Mouse (Mus musculus) ovary, adult 18-20 months (tissue): ENCODE data around the gene Lhx2.

Experiments used
- DNase-seq: peaks from one replicate; pipeline ENCODE4 v3.0.0; 2022; ENCODE audit warnings: low spot score, mixed read lengths

The Lhx2 gene

DNA sequence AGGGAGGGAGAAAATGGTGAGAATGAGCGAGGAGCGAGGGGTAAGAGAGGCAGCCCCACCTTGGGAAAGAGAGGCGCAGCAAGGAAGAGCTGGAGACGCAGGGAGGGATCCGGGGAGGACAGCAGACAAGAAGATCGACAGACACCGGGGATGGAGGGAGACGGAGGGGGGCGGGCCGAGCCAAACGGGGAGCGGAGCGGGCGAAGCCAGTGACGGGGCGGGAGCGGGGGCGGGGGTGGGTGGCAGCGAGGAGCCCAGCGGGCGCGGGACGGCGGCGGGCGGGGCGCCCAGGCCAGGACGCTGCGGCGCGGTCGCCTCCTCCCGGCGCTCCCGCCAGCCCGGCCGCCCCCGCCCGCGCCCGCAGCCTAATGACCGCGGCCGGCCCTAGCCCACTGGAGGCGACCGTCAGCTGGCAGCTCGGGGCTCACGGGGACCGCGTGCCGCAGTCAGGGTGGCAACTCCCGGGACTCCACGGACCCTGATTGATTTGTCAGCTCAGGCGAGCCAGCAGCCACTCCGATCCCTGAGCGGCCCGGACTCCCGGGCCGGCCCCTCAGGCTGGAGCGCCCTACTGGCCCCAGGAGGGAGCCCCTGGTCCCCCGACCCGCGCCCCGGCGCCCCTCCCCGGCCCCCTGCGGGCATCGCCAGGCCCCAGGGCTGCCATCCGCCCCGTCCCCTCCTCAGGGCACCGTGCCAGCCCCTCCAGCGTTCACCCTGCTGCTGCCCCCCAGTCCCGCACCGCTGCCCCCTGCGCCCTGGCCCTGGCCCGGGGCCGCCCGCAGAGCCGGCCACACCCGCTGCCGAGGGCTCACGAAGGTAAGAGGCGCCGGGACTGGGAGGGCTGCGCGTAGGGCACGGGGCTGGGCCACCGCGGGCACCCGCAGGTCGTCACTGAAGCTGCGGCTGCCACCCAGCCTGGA lies at the start of gene Lhx2:
Gene Lhx2 (plus strand): TSS at position 292 of the 920 bp plus-strand sequence.
- no peak for DNase-seq

DNA sequence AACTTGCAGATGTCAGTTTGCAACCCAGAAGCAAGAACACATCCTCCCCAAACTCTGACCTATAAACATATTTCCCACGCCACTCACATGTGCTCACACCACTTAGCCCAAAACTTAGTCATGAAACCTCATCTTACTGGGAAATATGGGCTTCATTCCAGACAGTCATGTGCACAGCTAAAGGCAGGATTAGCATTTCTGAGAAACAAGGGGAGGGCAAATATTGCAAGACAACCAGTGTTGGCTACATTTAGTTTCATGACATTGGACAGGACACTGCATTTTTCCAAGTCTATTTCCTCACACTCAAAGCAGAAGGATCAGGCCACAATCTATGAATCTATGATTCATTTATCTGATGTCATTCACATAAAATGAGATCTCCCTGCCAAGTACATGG lies 47.6 kb upstream of the Lhx2 start:
- no peak for DNase-seq

DNA sequence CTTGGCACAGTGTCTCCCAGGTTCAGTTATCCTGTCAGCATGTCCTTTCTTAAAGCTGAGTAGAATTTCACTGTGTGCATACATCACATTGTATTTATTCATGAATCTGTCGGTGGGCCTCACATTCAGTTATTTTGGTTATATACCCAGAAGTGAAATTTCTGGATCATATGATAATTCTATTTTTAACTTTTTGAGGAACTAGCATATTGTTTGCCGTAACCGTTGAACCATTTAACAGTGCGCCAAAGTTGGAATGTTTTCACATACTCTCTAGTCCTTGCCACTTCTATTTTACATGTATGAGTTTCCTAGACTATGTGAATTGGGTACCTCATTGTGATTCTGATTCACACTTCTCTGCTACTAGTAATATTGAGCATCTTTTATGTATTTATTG lies 43.1 kb upstream of the Lhx2 start:
- DNase-seq, result no peak

DNA sequence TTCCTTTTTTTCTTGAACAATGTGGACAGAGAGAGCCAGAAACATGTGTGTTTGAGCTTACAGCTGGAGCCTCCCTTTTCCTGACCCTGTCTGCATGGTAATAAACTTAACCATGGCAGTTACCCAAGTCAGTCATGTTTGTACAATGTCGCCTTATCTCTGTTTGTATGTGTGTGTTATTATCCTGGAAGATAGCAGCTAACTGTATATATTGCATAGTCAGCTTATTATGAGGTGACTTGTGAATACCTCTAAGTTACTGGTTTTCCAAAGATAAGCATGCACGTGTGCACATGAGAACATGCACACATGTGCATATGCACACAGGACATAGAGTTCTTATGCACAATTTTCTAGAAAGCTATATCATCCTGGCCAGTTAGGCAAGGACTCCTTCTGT lies 38.1 kb upstream of the Lhx2 start:
- no peak for DNase-seq

DNA sequence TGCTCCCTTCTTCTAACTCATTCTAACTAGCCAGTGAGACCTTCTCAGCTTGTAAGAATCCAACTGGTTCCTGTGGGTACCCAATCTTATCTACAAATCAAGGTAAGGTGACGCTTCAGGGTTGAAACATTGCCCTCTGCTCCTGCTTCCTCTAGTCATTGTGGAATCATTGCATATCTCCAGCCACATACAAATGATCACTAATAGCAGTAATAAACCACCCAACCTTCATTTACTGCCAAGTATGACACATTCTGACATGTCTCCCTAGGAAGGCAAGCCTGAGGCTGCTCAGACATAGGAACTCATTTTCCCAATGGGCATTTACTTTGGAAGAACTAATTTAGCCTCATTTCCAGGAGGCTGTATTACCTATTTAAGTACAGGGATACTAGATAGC lies 33.9 kb upstream of the Lhx2 start:
- DNase-seq, result no peak

DNA sequence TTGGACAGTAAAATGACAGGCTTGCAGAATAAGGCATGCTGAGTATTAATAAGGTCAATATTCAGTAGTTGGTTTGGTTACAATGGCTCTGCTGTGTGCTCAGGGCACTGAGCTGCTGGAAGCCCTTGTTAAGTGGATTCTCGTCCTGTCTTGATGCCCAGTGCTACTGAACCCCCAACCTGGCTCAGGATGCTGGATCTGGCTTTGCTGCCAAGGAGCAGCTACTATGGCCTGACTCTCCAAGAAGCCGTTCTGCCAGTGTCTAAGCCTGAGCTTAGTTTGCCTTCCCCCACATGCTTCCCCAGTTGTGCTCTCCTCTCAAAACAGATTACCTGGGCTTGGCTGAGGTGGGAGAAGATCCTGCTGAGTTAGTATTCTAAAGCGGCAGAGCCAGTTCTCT lies 26.2 kb upstream of the Lhx2 start:
- DNase-seq, result no peak

DNA sequence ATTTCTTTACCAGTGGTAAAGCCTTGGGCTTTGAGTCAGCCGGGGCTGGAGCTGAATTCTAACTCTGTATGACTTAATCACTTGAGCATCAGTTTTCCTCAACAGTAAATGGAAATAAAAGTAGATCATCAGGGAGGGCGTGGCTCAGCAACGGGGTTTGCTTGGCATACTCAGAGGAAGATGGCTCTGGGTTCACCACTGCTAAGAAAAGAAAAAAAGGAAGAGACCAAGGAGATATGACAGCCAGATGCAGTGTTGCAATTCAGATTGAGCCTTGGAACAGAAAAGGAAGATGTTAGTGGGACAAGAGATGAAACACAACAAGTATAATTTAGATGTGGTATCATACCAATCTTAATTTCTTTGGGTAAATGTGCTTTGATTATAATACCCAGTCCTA lies 25.7 kb upstream of the Lhx2 start:
- no peak for DNase-seq

DNA sequence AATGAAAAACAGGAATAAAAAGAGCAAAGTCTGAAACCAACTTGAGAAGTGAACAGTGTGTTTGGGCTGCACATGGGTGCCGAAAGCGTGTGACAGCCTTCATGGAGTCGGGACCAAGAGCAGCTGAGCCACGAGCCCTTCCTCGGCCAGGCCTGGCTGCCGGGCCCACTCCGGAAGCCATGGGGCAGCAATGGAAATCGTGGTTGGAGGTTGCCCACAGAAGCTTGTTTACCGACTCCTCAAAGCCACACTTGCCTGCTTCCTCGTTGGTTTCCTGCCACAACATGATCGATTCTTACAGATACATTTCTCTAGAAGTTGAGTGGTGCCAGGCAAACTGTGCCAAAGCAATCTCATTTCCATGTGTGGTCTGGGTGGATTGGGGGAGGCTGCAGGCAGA lies 20.0 kb upstream of the Lhx2 start:
- no peak for DNase-seq

DNA sequence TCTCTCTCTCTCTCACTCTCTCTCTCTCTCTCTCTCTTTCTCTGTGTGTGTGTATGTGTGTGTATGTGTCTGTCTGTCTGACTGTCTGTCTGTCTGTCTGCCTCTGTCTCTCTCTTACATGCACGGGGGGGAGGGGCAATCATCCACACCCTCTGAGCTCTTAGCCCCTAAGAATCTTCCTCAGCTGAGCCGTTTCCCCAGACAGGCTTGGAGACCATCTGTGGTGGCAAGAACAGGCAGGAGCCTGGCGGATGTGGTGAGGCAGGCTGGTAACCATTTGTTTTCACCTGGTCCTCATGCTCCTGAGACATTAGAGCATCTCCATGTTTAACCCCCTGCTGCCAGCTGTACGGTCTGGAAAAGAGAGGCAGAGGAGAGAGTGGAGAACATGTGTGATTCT lies 18.2 kb upstream of the Lhx2 start:
- DNase-seq, result no peak

DNA sequence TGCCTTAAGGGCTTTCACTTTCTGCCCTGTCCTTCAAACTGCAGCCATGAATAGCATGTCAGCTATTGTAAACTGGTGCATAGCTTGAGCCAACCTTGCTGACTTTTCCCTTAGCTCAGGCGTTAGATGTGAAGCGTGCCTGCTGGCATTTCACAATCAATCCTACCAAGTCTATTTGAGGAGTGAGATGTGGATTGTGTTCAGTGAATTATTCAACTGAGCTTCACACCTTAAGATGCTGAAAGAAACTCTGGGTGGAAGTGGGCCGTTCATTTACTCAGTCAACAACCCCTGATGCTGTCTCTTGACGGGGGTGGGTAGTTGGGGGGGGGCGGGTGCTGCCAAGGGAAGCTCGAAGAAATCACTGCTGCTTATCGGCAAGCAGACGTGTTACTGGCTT lies 15.7 kb upstream of the Lhx2 start:
- DNase-seq, result no peak

DNA sequence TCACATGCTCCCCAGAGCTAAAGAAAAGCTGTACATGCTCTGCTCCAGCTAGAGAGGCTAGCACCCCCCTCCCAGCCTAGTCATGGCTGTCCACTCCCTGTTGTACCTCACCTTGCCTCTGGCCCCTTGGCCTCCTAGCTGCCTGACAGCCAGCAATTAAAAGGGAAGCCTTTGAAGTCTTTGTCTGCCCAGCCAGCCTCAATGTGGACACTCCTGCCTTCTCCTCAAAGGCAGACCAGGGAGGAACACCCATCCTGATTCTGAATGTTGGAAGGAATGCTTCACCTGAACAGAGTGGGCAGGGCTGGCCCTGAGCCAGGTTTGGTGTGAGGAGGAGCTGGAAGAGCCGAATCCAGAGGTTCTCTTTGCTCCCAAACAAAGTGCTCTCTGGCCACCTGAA lies 12.4 kb upstream of the Lhx2 start:
- no peak for DNase-seq

DNA sequence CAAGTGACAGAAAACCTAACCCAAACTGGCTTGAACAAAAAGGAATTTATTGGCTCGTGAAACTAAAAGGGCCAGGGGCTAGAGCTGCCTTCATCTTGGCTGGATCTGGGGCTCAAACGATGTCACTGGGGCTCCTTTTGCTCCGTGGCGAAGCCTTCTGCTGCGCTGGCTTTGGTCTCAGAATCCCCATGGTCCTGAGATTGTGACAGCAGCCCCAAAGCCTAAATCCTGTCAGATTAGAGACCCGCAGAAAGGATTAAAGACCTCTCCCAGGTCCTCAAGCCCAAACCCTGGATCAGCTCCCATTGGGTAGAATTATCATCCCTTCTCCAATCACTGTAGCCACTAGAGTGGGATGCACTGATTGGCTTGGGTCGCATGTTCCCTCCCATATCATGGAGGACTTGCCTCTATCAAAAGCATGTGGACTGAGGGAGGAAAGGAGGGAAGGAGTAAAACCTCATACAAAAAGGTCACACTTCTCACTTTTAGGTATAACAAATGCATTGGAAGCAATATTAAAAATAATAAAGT lies 5.4 kb upstream of the Lhx2 start:
- DNase-seq, result no peak

DNA sequence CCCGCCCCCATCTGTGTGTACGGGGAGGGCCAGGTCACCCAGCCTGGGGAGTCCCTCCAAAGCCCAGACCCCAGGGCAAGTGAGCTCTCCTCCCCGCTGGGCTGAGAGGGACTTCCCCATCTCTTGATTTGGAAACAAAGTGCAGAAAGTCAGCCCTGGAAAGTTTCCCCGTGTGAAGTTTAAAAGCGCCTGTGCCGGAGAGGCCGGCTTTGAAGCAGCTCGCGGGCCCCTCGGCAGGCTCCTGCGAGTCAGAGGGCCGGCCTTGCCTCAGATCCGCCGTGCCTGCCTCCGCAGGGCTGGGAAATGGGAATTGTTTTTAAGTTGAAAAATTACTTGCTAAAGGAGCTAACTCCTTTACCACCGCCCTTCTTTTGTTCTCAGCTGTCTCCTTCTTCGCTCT lies 2.5 kb upstream of the Lhx2 start:
- DNase-seq, result no peak

DNA sequence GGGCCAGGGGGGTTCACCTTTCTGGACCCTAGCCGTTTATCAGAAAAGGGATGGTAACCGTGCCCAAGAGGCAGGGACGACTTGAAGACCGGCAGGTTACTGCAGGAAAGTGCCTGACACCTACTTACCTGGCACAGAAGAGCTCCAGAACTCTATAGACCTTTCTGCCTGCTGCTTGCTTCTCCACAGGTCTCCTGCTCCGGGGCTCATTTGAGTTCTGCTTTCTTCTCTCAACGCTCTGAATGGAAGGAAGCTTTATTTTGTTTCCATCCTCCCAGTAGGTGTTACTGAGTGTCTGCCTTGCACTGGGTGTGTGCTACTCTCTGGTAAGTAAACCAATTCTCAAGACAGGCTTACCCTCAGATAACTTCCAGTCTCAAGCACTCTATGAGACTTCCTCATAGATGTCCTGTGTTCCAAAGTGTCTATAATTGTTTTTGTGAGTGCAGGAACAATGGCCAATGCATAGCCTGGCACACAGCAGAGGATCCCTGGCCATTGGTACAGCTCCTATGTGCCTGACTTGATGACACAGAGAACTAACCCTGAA lies 1.9 kb upstream of the Lhx2 start:
- no peak for DNase-seq

DNA sequence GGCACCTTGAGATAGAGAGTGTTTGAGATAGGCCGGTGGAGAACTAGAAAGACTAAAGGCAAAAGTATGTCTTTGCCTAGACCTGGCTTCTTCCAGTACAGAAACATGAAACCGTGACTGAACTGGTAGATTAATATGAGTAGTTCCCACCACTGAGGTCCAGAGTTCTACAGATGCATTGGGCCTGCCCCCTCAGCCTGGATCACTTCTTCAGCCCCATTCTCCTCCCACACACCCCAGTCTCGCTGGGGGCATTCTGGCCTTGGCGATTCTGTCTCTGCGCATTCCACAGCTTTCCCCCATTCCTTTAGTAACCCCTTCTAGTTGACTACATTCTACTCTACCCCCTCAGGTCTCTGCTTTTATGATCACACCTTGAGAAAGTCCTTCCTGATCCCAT lies 1.4 kb upstream of the Lhx2 start:
- DNase-seq, result no peak

DNA sequence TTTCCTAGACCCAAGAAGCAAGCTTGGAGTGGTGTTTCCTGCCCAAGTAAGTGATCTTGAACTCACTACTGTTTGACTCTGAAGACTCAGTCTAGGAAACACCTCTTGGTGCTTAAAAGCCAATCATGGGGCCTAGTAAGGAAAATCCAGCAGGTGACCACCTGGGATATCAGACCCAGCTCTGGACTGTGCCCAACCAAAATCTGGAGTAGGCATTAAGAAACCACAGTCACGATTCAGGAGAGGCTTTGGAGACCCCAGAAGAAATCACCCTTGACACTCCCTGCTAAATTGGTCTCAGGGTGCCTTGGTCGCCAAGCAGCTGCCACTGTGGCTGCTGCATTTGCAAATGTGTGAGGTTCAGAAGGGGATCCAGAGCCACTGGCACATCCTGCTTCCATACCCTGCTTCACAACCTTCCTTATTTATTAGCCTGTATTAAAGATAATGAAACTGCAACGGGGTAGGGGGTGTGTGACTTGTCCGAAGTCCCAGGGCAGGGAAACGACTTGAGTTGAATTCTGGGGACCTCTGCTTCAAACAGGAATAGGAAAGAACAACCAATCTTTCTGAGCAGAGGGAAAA lies 641 bp upstream of the Lhx2 start:
- no peak for DNase-seq

DNA sequence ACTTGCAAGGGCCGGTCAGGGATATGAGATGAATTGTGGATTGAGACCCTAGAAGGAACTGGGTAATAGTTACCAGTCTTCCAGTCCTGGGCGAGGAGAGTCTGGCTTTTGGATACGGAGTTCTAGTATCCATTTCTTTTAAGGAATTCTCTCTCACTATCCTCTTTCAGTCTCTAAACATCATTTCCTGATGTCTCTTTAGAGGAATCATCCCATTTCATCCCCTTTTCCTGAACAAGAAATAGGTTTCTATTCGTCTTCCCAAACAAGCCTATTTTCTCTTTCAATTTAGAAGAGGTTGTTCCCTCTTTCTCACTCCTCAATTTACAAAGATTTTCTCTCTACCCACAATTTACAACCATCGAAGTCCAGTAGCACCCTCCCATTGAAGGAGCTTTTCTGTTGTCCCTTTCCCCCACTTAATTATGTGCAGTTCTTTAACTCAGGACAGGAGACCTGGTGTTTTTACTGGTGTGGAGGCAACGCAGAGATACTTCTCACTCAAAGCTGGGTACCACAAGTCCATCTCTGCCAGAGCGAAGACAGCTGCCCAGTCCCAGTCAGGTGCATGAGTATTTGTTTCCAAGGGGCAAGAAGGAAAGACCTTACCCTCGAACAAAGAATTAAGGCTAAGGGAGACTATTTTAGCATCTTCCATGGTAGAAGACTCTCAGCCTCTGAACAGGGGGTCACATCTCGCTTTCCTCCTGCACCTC lies 987 bp downstream of the Lhx2 start:
- DNase-seq, result no peak

DNA sequence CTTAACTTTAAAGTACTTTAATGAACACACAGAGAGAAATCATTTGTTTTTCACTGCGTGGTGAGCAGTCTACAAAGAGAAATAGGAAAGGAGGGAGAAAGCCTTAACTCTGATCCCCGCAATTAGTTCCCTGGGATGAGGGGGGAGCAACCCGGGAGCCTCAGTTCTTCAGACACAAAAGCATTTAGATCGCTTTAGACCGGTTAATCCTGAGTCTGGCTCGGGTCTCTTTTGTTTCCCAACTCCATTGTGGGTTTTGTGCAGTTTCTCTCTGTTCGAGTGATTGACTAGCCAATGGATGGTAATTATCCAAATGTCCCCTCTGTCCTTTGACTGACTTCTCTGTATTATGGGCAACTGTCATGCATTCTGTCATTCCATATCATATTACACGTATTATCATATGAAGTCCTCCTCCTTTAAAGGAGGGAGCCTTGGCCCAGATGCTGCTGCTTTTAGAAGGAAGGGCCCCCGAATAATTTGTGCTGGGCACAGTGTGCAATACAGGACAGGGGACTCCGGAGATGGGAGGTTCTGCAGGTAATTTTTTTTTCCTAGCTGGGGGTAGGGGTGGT lies 1.6 kb downstream of the Lhx2 start:
- DNase-seq, result no peak

DNA sequence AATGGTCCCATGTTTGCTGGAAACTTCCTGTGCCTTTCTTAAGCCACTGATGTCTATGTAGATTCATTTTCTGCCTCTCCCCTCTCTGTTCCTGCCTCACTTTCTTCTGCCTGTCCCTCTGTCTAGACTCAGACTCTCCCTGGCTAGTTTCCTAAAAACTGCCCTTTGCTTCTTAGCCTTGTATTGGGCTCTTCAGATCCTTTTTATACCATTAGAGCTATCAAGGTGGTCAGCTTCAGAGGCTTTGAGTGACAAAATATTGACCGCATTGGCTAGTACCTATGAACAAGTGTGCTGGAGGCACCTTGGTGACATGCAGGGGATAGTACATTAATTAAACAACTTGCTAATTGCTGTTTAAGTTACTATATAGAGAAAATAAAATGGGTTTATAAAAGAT lies 4.5 kb downstream of the Lhx2 start:
- DNase-seq, result no peak

DNA sequence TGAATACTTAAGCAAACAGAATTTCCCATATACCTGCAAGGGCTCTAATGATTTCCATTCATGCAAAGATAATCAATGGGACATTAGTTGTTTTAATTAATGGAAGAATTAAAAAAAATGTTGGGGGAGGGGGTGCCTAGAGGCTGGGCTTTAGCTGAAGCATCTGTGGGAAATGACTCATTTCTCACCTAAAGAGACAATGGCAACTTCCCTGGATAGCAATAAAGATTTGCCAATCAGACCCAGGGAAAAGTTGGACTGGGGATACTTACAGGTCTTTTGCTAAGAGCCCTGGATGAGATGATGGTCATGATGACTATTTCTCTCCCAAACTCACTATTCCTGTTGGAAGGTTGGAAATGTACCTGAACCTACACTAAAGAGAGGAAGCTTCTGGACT lies 5.6 kb downstream of the Lhx2 start:
- DNase-seq, result no peak

DNA sequence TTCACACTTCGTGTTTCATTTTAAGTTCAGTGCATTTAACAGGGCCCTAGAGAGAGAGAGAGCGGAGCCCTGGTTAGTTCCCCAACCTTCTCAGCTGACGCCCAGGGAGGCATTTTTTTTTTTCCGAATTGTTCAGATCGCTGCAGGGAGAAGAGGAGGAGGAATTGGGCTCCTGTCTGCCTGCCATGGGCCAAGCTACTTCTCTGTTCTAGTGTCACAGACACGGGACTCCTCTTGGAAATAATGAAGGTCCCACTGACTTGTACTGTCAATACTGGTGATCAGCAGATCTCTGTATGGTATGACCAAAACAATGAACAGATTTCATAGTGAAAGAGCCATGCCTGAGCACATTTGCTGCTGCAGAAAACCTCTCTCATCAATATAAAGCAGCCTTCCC lies 7.3 kb downstream of the Lhx2 start:
- DNase-seq, result no peak
